Mouse (Mus musculus): ENCODE data around the gene Cdk6. TPM values are rescaled to one million over a fixed set of nuclear protein-coding genes. Genes with fewer than 3 reads are reported as not detected.
A peak's percentile ranks its signal among the peaks of the same experiment; 100 is the strongest.

Gene Cdk6
- total RNA-seq, 2 experiments from 2014 or later, result 179 to 200 TPM

- peak; percentile 45 for ATAC-seq (replicated peaks; ENCODE audit: low FRiP score, low TSS enrichment, poor library complexity, severe bottlenecking)
Measured at GRCm38 (mm10) chr5:3472311-3473156, 131.2 kb downstream of the Cdk6 start.

- no peak for ATAC-seq (replicated peaks; ENCODE audit: low FRiP score, low TSS enrichment, poor library complexity, severe bottlenecking)
Measured at GRCm38 (mm10) chr5:3477711-3478110, 136.4 kb downstream of the Cdk6 start.

GRCm38 (mm10) chr5:3478216-3478615 is 136.9 kb downstream of the Cdk6 start:
- no peak for ATAC-seq (replicated peaks; ENCODE audit: low FRiP score, low TSS enrichment, poor library complexity, severe bottlenecking)

- ATAC-seq (replicated peaks; ENCODE audit: low FRiP score, low TSS enrichment, poor library complexity, severe bottlenecking), result no peak
Measured at GRCm38 (mm10) chr5:3479016-3479795, 137.9 kb downstream of the Cdk6 start.

GRCm38 (mm10) chr5:3480637-3481395 is 139.5 kb downstream of the Cdk6 start:
- no peak for ATAC-seq (replicated peaks; ENCODE audit: low FRiP score, low TSS enrichment, poor library complexity, severe bottlenecking)

GRCm38 (mm10) chr5:3482474-3482873 is 141.2 kb downstream of the Cdk6 start:
- ATAC-seq (replicated peaks; ENCODE audit: low FRiP score, low TSS enrichment, poor library complexity, severe bottlenecking), result peak; percentile 33

GRCm38 (mm10) chr5:3483054-3483722 is 141.9 kb downstream of the Cdk6 start:
- ATAC-seq (replicated peaks; ENCODE audit: low FRiP score, low TSS enrichment, poor library complexity, severe bottlenecking), result 0 out of 2 replicates have a peak, but pooled peaks have one; percentile 21

GRCm38 (mm10) chr5:3486579-3487282 is 145.4 kb downstream of the Cdk6 start:
- ATAC-seq (replicated peaks; ENCODE audit: low FRiP score, low TSS enrichment, poor library complexity, severe bottlenecking), result no peak

- ATAC-seq (replicated peaks; ENCODE audit: low FRiP score, low TSS enrichment, poor library complexity, severe bottlenecking), result peak; percentile 36; the same call in 1 of the 2 replicates
Measured at GRCm38 (mm10) chr5:3488146-3488774, 147.0 kb downstream of the Cdk6 start.

- ATAC-seq (replicated peaks; ENCODE audit: low FRiP score, low TSS enrichment, poor library complexity, severe bottlenecking), result no peak
Measured at GRCm38 (mm10) chr5:3490358-3490757, 149.1 kb downstream of the Cdk6 start.

GRCm38 (mm10) chr5:3491084-3491483 is 149.8 kb downstream of the Cdk6 start:
- ATAC-seq (replicated peaks; ENCODE audit: low FRiP score, low TSS enrichment, poor library complexity, severe bottlenecking), result no peak

GRCm38 (mm10) chr5:3491883-3492282 is 150.6 kb downstream of the Cdk6 start:
- ATAC-seq (replicated peaks; ENCODE audit: low FRiP score, low TSS enrichment, poor library complexity, severe bottlenecking), result no peak

GRCm38 (mm10) chr5:3492776-3493636 is 151.7 kb downstream of the Cdk6 start:
- no peak for ATAC-seq (replicated peaks; ENCODE audit: low FRiP score, low TSS enrichment, poor library complexity, severe bottlenecking)

GRCm38 (mm10) chr5:3493968-3494367 is 152.7 kb downstream of the Cdk6 start:
- no peak for ATAC-seq (replicated peaks; ENCODE audit: low FRiP score, low TSS enrichment, poor library complexity, severe bottlenecking)

GRCm38 (mm10) chr5:3494452-3495187 is 153.3 kb downstream of the Cdk6 start:
- ATAC-seq (replicated peaks; ENCODE audit: low FRiP score, low TSS enrichment, poor library complexity, severe bottlenecking), result peak; percentile 28

GRCm38 (mm10) chr5:3497505-3497925 is 156.2 kb downstream of the Cdk6 start:
- 0 out of 2 replicates have a peak, but pooled peaks have one; percentile 6 for ATAC-seq (replicated peaks; ENCODE audit: low FRiP score, low TSS enrichment, poor library complexity, severe bottlenecking)

- no peak for ATAC-seq (replicated peaks; ENCODE audit: low FRiP score, low TSS enrichment, poor library complexity, severe bottlenecking)
Measured at GRCm38 (mm10) chr5:3500298-3500697, 159.0 kb downstream of the Cdk6 start.

Data from megakaryocyte-erythroid progenitor cell, adult 5-6 weeks (primary cell).